Mouse (Mus musculus): ENCODE measurements around the gene Pqlc2. TPM values are rescaled to one million over a fixed set of nuclear protein-coding genes. Genes with fewer than 3 reads are reported as not detected.
A peak's percentile ranks its signal among the peaks of the same experiment; 100 is the strongest.

The Pqlc2 gene
- 10 to 100 TPM; 11.9 to 16.8 TPM for total RNA-seq (2021)
- long read RNA-seq, experiment 1, partial matches to known transcripts = 0 of 7 reads
- long read RNA-seq, experiment 1, other reads (novel, unspliced or antisense) = 2 of 7 reads
- long read RNA-seq, experiment 2, transcript Pqlc2-201 (9 exons, 1,532 nt) = major isoform, 6 of 11 reads
- long read RNA-seq, experiment 2, partial matches to known transcripts = 1 of 11 reads
- long read RNA-seq, experiment 2, other reads (novel, unspliced or antisense) = 4 of 11 reads

- peak; percentile 97 to 98 for DNase-seq (ENCODE audit: low spot score in 2 of 2)
Observed at GRCm38 (mm10) chr4:139310171-139310898, at the start of gene Pqlc2, which contains the start of gene Akr7a5. Gene Pqlc2, minus strand, starts transcription at chr4:139310708. Gene Akr7a5, plus strand, starts transcription at chr4:139310744.

- DNase-seq (ENCODE audit: low spot score in 2 of 2) = no peak
Observed at GRCm38 (mm10) chr4:139357211-139357610, 46.7 kb upstream of the Pqlc2 start.

- DNase-seq (ENCODE audit: low spot score in 2 of 2) = no peak
Observed at GRCm38 (mm10) chr4:139352832-139353231, 42.3 kb upstream of the Pqlc2 start.

GRCm38 (mm10) chr4:139351931-139352711 is 41.6 kb upstream of the Pqlc2 start, which contains the start of the genes Mrto4, Emc1 and Ubr4:
Gene Mrto4, minus strand, starts transcription at chr4:139352576.
Gene Emc1, plus strand, starts transcription at chr4:139352587.
Gene Ubr4, plus strand, starts transcription at chr4:139352609.
- peak; percentile 86 to 88 for DNase-seq (ENCODE audit: low spot score in 2 of 2)

- DNase-seq (ENCODE audit: low spot score in 2 of 2) = no peak
Observed at GRCm38 (mm10) chr4:139345416-139346019, 35.0 kb upstream of the Pqlc2 start.

GRCm38 (mm10) chr4:139343718-139344117 is 33.2 kb upstream of the Pqlc2 start:
- peak; percentile 24 to 70 for DNase-seq (ENCODE audit: low spot score in 2 of 2)

GRCm38 (mm10) chr4:139341556-139342233 is 31.2 kb upstream of the Pqlc2 start:
- DNase-seq (ENCODE audit: low spot score in 2 of 2) = no peak

GRCm38 (mm10) chr4:139340835-139341234 is 30.3 kb upstream of the Pqlc2 start:
- DNase-seq (ENCODE audit: low spot score in 2 of 2) = no peak

GRCm38 (mm10) chr4:139338145-139338544 is 27.6 kb upstream of the Pqlc2 start:
- no peak for DNase-seq (ENCODE audit: low spot score in 2 of 2)

- DNase-seq (ENCODE audit: low spot score in 2 of 2) = peak; percentile 54
Observed at GRCm38 (mm10) chr4:139336822-139337483, 26.4 kb upstream of the Pqlc2 start.

- DNase-seq (ENCODE audit: low spot score in 2 of 2) = no peak
Observed at GRCm38 (mm10) chr4:139335507-139335906, 25.0 kb upstream of the Pqlc2 start.

- DNase-seq (ENCODE audit: low spot score in 2 of 2) = no peak
Observed at GRCm38 (mm10) chr4:139334631-139335295, 24.3 kb upstream of the Pqlc2 start.

GRCm38 (mm10) chr4:139330605-139331004 is 20.1 kb upstream of the Pqlc2 start:
- peak in 1 of 2 experiments; percentile 28 for DNase-seq (ENCODE audit: low spot score in 2 of 2)

- no peak for DNase-seq (ENCODE audit: low spot score in 2 of 2)
Observed at GRCm38 (mm10) chr4:139319740-139320139, 9.2 kb upstream of the Pqlc2 start.

- no peak for DNase-seq (ENCODE audit: low spot score in 2 of 2)
Observed at GRCm38 (mm10) chr4:139318449-139318848, 7.9 kb upstream of the Pqlc2 start.

GRCm38 (mm10) chr4:139312632-139313031 is 2.1 kb upstream of the Pqlc2 start:
- DNase-seq (ENCODE audit: low spot score in 2 of 2) = no peak

- no peak for DNase-seq (ENCODE audit: low spot score in 2 of 2)
Observed at GRCm38 (mm10) chr4:139311707-139312106, 1.2 kb upstream of the Pqlc2 start.

- no peak for DNase-seq (ENCODE audit: low spot score in 2 of 2)
Observed at GRCm38 (mm10) chr4:139310899-139311701, 592 bp upstream of the Pqlc2 start.

- DNase-seq (ENCODE audit: low spot score in 2 of 2) = peak in 1 of 2 experiments; percentile 4
Observed at GRCm38 (mm10) chr4:139309651-139310050, 857 bp downstream of the Pqlc2 start.

Measured in layer of hippocampus, postnatal 14 days (tissue).